Mouse (Mus musculus): Measurements from ENCODE around the gene Myo18b. TPM values are rescaled to one million over a fixed set of nuclear protein-coding genes. Genes with fewer than 3 reads are reported as not detected.

Myo18b gene
- polyA plus RNA-seq, 1 experiment from 2014 or later, result 22.5 TPM

- Histone ChIP-seq H3K4me1 (replicated peaks) (peaks cover 9% of the 10 kb centered on the region; the same call in 1 of the 2 replicates), H3K9ac (no peak overlapping the region), H3K27me3 (peaks cover 70% of the 10 kb centered on the region), H3K36me3 (no peaks in the 10 kb centered on the region), H3K27ac (no peak overlapping the region), H3K9me3 (replicated peaks) (no peaks in the 10 kb centered on the region), H3K4me2 (no peak overlapping the region), H3K4me3 (no peak overlapping the region)
- no peak for ATAC-seq (replicated peaks; ENCODE audit: insufficient number of reproducible peaks, insufficient read depth, low FRiP score, low read depth)
- WGBS, result 55% methylated on average over 10 of the region's 10 CpGs
Measured at GRCm38 (mm10) chr5:112642731-112643130, 253.4 kb downstream of the Myo18b start.

- no peak for ATAC-seq (replicated peaks; ENCODE audit: insufficient number of reproducible peaks, insufficient read depth, low FRiP score, low read depth)
- Histone ChIP-seq H3K9ac (no peak overlapping the region), H3K36me3 (no peaks in the 10 kb centered on the region), H3K27me3 (peaks cover 78% of the 10 kb centered on the region), H3K27ac (no peak overlapping the region), H3K9me3 (replicated peaks) (no peaks in the 10 kb centered on the region), H3K4me3 (no peak overlapping the region), H3K4me2 (no peak overlapping the region), H3K4me1 (replicated peaks) (peaks cover 9% of the 10 kb centered on the region; the same call in 1 of the 2 replicates)
Measured at GRCm38 (mm10) chr5:112641770-112642169, 254.4 kb downstream of the Myo18b start.

- H3K4me1 ChIP-seq (replicated peaks), result peaks cover 9% of the 10 kb centered on the region; the same call in 1 of the 2 replicates
- peaks cover 79% of the 10 kb centered on the region for H3K27me3 ChIP-seq
- H3K4me2 ChIP-seq, result peak overlapping the region; percentile 32
- H3K4me3 ChIP-seq, result no peak overlapping the region
- ATAC-seq (replicated peaks; ENCODE audit: insufficient number of reproducible peaks, insufficient read depth, low FRiP score, low read depth), result no peak
- H3K27ac ChIP-seq, result no peak overlapping the region
- WGBS, result 16% methylated on average over 20 of the region's 20 CpGs
- no peak overlapping the region for H3K9ac ChIP-seq
- H3K36me3 ChIP-seq, result no peaks in the 10 kb centered on the region
- no peaks in the 10 kb centered on the region for H3K9me3 ChIP-seq (replicated peaks)
Measured at GRCm38 (mm10) chr5:112641131-112641530, 255.0 kb downstream of the Myo18b start.

GRCm38 (mm10) chr5:112640651-112641050 lies 255.5 kb downstream of the Myo18b start:
- H3K27me3 ChIP-seq, result peaks cover 80% of the 10 kb centered on the region
- peak overlapping the region; percentile 32 for H3K4me2 ChIP-seq
- no peak overlapping the region for H3K27ac ChIP-seq
- H3K4me1 ChIP-seq (replicated peaks), result peaks cover 9% of the 10 kb centered on the region; the same call in 1 of the 2 replicates
- H3K36me3 ChIP-seq, result no peaks in the 10 kb centered on the region
- no peaks in the 10 kb centered on the region for H3K9me3 ChIP-seq (replicated peaks)
- 0 out of 2 replicates have a peak, but pooled peaks have one; percentile 47 for ATAC-seq (replicated peaks; ENCODE audit: insufficient number of reproducible peaks, insufficient read depth, low FRiP score, low read depth)
- WGBS, result 19% methylated on average over 13 of the region's 13 CpGs
- H3K9ac ChIP-seq, result no peak overlapping the region
- no peak overlapping the region for H3K4me3 ChIP-seq

Other genes starting within 250 kb of the Myo18b start
- 16.6 and 20.8 TPM in 2 replicates for gene Grk3, start 119.4 kb upstream of the Myo18b start, polyA plus RNA-seq (2015; fragmentation: Nextera tagmentation; extraction: Ambion mirVana)
- not detected in 2 replicates for gene Crybb2, start 173.8 kb upstream of the Myo18b start, polyA plus RNA-seq (2015; fragmentation: Nextera tagmentation; extraction: Ambion mirVana)
- 0.83 and 1.5 TPM in 2 replicates for gene Crybb3, start 185.2 kb upstream of the Myo18b start, polyA plus RNA-seq (2015; fragmentation: Nextera tagmentation; extraction: Ambion mirVana)